Mouse (Mus musculus): ENCODE results near the gene Timp4. TPM values are rescaled to one million over a fixed set of nuclear protein-coding genes. Genes with fewer than 3 reads are reported as not detected.

Timp4 gene
- polyA plus RNA-seq, 1 experiment from 2014 or later: 0.17 TPM

- Histone ChIP-seq H3K4me3 (ENCODE audit: low read depth, low read length) (no peak overlapping the region), H3K36me3 (ENCODE audit: control insufficient read depth, insufficient read depth) (no peaks in the 10 kb centered on the region), H3K4me1 (replicated peaks; ENCODE audit: control insufficient read depth, insufficient read depth, low read length) (no peaks in the 10 kb centered on the region), H3K27me3 (replicated peaks; ENCODE audit: control insufficient read depth, insufficient read depth, low read length) (no peaks in the 10 kb centered on the region), H3K9me3 (ENCODE audit: control insufficient read depth) (no peaks in the 10 kb centered on the region), H3K27ac (ENCODE audit: low read depth, low read length) (no peak overlapping the region), H3K9ac (ENCODE audit: low read depth, low read length) (no peak overlapping the region), H3K4me2 (replicated peaks; ENCODE audit: low read depth) (no peak overlapping the region)
- TF ChIP-seq CTCF (IDR thresholded peaks at IDR 0.05; ENCODE audit: low read depth): no peak
- WGBS: 78% methylated on average over 3 of the region's 3 CpGs
- no peak for ATAC-seq
Measured at GRCm38 (mm10) chr6:115288223-115288622, 36.2 kb upstream of the Timp4 start.

- Histone ChIP-seq H3K4me1 (replicated peaks; ENCODE audit: control insufficient read depth, insufficient read depth, low read length) (no peaks in the 10 kb centered on the region), H3K4me2 (replicated peaks; ENCODE audit: low read depth) (no peak overlapping the region), H3K27ac (ENCODE audit: low read depth, low read length) (no peak overlapping the region), H3K27me3 (replicated peaks; ENCODE audit: control insufficient read depth, insufficient read depth, low read length) (no peaks in the 10 kb centered on the region), H3K4me3 (ENCODE audit: low read depth, low read length) (no peak overlapping the region), H3K36me3 (ENCODE audit: control insufficient read depth, insufficient read depth) (no peaks in the 10 kb centered on the region), H3K9me3 (ENCODE audit: control insufficient read depth) (no peaks in the 10 kb centered on the region), H3K9ac (ENCODE audit: low read depth, low read length) (no peak overlapping the region)
- 84% methylated on average over 6 of the region's 6 CpGs for WGBS
- ATAC-seq: no peak
- TF ChIP-seq CTCF (IDR thresholded peaks at IDR 0.05; ENCODE audit: low read depth): no peak
Measured at GRCm38 (mm10) chr6:115286441-115286840, 34.4 kb upstream of the Timp4 start.

GRCm38 (mm10) chr6:115284153-115284552 is 32.1 kb upstream of the Timp4 start:
- Histone ChIP-seq H3K4me3 (ENCODE audit: low read depth, low read length) (no peak overlapping the region), H3K9me3 (ENCODE audit: control insufficient read depth) (no peaks in the 10 kb centered on the region), H3K36me3 (ENCODE audit: control insufficient read depth, insufficient read depth) (no peaks in the 10 kb centered on the region), H3K9ac (ENCODE audit: low read depth, low read length) (no peak overlapping the region), H3K27me3 (replicated peaks; ENCODE audit: control insufficient read depth, insufficient read depth, low read length) (no peaks in the 10 kb centered on the region), H3K4me1 (replicated peaks; ENCODE audit: control insufficient read depth, insufficient read depth, low read length) (no peaks in the 10 kb centered on the region), H3K4me2 (replicated peaks; ENCODE audit: low read depth) (no peak overlapping the region), H3K27ac (ENCODE audit: low read depth, low read length) (no peak overlapping the region)
- TF ChIP-seq CTCF (IDR thresholded peaks at IDR 0.05; ENCODE audit: low read depth): no peak
- ATAC-seq: no peak
- 85% methylated on average over 2 of the region's 2 CpGs for WGBS

- no peak overlapping the region for H3K4me3 ChIP-seq (ENCODE audit: low read depth, low read length)
- H3K36me3 ChIP-seq (ENCODE audit: control insufficient read depth, insufficient read depth): no peaks in the 10 kb centered on the region
- WGBS: 79% methylated on average over 2 of the region's 2 CpGs
- no peak overlapping the region for H3K27ac ChIP-seq (ENCODE audit: low read depth, low read length)
- no peak overlapping the region for H3K9ac ChIP-seq (ENCODE audit: low read depth, low read length)
- no peaks in the 10 kb centered on the region for H3K4me1 ChIP-seq (replicated peaks; ENCODE audit: control insufficient read depth, insufficient read depth, low read length)
- no peaks in the 10 kb centered on the region for H3K9me3 ChIP-seq (ENCODE audit: control insufficient read depth)
- no peaks in the 10 kb centered on the region for H3K27me3 ChIP-seq (replicated peaks; ENCODE audit: control insufficient read depth, insufficient read depth, low read length)
- TF ChIP-seq CTCF (IDR thresholded peaks at IDR 0.05; ENCODE audit: low read depth): no peak
- no peak for ATAC-seq
- H3K4me2 ChIP-seq (replicated peaks; ENCODE audit: low read depth): no peak overlapping the region
Measured at GRCm38 (mm10) chr6:115279639-115280038, 27.6 kb upstream of the Timp4 start.

- H3K27me3 ChIP-seq (replicated peaks; ENCODE audit: control insufficient read depth, insufficient read depth, low read length): no peaks in the 10 kb centered on the region
- no peak overlapping the region for H3K4me2 ChIP-seq (replicated peaks; ENCODE audit: low read depth)
- no peak overlapping the region for H3K9ac ChIP-seq (ENCODE audit: low read depth, low read length)
- no peak for ATAC-seq
- H3K9me3 ChIP-seq (ENCODE audit: control insufficient read depth): no peaks in the 10 kb centered on the region
- H3K27ac ChIP-seq (ENCODE audit: low read depth, low read length): no peak overlapping the region
- no peaks in the 10 kb centered on the region for H3K36me3 ChIP-seq (ENCODE audit: control insufficient read depth, insufficient read depth)
- WGBS: 75% methylated on average over 8 of the region's 8 CpGs
- no peak overlapping the region for H3K4me3 ChIP-seq (ENCODE audit: low read depth, low read length)
- no peaks in the 10 kb centered on the region for H3K4me1 ChIP-seq (replicated peaks; ENCODE audit: control insufficient read depth, insufficient read depth, low read length)
- TF ChIP-seq CTCF (IDR thresholded peaks at IDR 0.05; ENCODE audit: low read depth): no peak
Measured at GRCm38 (mm10) chr6:115278086-115278485, 26.1 kb upstream of the Timp4 start.

GRCm38 (mm10) chr6:115275116-115275815 is 23.3 kb upstream of the Timp4 start:
- Histone ChIP-seq H3K9me3 (ENCODE audit: control insufficient read depth) (no peaks in the 10 kb centered on the region), H3K4me1 (replicated peaks; ENCODE audit: control insufficient read depth, insufficient read depth, low read length) (no peaks in the 10 kb centered on the region), H3K4me3 (ENCODE audit: low read depth, low read length) (no peak overlapping the region), H3K9ac (ENCODE audit: low read depth, low read length) (no peak overlapping the region), H3K27ac (ENCODE audit: low read depth, low read length) (no peak overlapping the region), H3K36me3 (ENCODE audit: control insufficient read depth, insufficient read depth) (no peaks in the 10 kb centered on the region), H3K27me3 (replicated peaks; ENCODE audit: control insufficient read depth, insufficient read depth, low read length) (no peaks in the 10 kb centered on the region), H3K4me2 (replicated peaks; ENCODE audit: low read depth) (no peak overlapping the region)
- ATAC-seq: no peak
- 90% methylated on average over 10 of the region's 10 CpGs for WGBS
- TF ChIP-seq CTCF (IDR thresholded peaks at IDR 0.05; ENCODE audit: low read depth): no peak
